Mouse (Mus musculus): Measurements from ENCODE around the gene Atp8b5. TPM values are rescaled to one million over a fixed set of nuclear protein-coding genes. Genes with fewer than 3 reads are reported as not detected.

Gene Atp8b5
- polyA plus RNA-seq, 1 experiment from 2014 or later = 0.59 TPM

DNA sequence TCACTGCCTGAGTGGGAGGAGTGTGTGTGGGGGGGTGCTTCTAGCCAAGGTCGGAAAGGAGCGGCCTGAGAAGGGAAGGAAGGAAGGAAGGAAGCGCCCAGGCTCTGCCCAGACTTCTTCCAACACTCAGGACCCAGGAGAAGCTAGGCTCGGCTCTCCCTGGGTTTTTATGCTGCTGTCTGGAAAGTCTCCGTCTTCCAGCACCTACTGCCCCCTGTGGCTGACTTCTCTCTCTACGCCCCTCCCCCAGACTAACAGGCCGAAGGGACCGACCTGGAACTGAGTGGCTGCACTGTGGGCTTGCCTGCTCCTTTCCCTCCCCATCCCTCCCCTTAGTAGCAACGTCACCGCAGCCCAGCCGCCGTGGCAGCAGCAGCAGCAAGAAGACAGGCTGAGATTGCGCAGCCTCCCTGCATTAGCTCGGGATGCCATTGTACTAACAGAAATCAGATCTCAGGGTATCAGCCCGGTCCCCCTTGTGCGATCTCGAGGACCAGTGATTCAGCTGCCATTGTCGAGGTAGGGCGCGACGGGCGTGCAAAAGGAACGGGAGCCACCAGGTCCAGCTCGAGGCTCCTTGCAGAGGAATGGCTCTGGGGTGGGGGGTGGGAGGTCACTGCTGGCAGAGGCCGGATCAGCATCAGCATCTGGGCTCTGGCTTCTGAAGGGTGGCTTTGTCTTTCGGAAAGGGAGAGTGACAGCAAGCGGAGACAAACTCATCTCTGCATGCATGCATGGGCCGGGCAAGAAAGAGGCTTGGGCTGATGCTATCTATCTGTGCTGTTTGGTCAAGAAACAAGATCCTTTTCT, 139.4 kb downstream of the Atp8b5 start:
- in situ Hi-C loops (cut with MboI; ENCODE audit: low pct_unique_long_range_greater_than_20kb) = no loop called here
- TF ChIP-seq CTCF (IDR thresholded peaks at IDR 0.05) = no peak
- ChIA-PET POLR2A (no interaction called here), CTCF (no interaction called here)
- H3K27me3 ChIP-seq = no peaks in the 10 kb centered on the region
- ATAC-seq (no peak), DNase-seq (ENCODE audit: low read depth, low spot score) (no peak)

DNA sequence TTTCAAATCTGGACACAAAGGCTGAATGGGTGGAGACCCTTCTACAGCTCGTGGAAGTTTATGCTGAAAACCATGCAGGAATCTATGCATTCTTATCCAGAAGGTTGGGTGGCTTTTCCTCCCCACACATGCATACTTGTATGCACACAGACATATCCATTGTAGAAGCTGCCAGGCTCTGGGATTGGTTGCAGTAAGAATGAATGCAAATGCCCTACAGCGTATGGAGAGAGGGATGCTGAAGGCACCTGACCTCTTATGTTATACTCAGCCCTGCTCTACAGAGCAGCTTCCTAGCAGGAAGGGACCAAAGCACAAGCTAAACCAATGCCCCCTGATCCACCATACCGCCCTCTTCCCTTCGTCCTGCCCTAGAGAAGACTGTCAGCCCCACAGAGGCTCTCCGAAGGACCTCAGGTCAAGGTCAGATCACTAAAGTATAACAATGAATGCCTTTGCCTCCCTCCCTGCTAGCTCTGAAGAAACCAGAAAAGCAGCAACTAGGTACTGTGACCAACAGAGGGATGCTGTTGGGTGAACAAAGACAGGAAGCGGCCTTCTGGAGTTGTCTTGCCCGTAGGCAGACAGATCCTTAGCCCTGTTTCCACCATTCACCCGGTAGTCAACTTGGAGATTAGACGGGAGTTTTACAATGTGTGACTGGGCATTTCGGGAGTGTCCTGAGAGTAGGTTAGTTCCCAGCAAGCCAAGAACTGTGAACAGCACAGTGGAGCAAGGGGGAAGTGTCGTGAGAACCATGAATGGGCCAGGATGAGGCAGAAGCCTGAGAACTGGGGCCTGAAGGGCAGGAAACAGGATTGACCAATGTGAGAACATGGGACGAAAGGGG, 140.3 kb downstream of the Atp8b5 start:
- in situ Hi-C loops (cut with MboI; ENCODE audit: low pct_unique_long_range_greater_than_20kb) = no loop called here
- ChIA-PET POLR2A (no interaction called here), CTCF (no interaction called here)
- ATAC-seq (no peak), DNase-seq (ENCODE audit: low read depth, low spot score) (no peak)
- TF ChIP-seq CTCF (IDR thresholded peaks at IDR 0.05) = no peak
- H3K27me3 ChIP-seq = no peaks in the 10 kb centered on the region

DNA sequence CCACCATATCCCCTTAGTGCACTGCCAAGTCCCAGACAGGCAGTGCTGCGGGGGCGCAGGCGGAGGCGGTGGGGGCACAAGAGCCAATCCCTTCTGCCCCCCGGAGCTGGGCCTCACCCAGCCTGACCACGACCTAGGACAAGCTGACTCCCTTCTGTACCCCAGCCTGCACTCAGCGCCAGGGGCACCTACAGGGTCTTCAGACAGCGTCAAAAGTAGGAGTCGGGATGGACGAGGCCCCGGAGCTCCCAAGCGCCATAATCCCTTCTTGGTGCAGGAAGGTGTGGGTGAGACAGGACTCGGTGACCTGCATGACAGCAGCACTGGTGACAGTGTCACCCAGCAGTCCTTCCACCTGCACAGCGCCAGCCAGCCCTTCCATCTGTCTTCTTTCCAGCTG, 147.8 kb downstream of the Atp8b5 start:
- POLR2A ChIA-PET = no interaction called here
- no peak for ATAC-seq

DNA sequence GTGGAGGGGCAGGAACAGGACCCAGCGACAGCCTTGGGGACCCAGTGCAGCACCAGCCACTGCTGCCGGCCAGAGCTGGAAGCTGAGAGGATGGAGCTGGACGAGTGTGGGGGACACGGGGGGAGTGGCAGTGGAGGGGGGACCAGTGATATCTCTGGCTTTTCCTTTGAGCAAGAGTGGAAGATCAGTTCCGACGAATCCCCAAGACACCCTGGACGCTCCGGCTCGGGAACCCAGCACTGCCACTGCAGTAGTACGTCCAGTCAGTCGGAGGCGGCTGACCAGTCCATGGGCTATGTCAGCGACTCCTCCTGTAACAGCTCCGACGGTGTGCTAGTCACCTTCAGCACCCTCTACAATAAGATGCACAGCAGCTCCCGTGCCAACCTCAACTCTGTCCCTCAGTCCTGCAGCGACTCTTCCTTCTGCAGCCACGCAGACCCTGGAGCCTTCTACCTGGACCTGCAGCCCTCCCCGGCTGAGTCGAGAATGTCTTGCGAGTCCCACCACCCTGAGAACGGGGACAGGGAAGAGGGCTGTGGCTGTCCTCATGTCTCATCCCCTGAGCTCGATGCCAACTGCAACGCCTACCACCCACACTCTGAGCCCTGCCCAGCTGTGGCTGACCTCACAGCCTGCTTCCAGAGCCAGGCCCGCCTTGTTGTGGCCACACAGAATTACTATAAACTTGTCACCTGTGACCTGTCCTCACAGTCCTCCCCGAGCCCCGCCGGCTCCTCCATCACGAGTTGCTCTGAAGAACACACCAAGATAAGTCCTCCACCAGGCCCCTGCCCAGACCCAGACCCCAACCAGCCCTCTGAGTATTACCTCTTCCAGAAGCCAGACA, 148.5 kb downstream of the Atp8b5 start:
- in situ Hi-C loops (cut with MboI; ENCODE audit: low pct_unique_long_range_greater_than_20kb) = loop anchor here (5.0 kb wide), 1 partner anchor 33 kb away; the partner anchor contains the start of gene Rusc2
- TF ChIP-seq CTCF (IDR thresholded peaks at IDR 0.05) = no peak
- H3K27me3 ChIP-seq = no peaks in the 10 kb centered on the region
- DNase-seq (ENCODE audit: low read depth, low spot score) = no peak
- CTCF ChIA-PET = no interaction called here
- POLR2A ChIA-PET = interaction anchor here (1.2 kb wide), 1 partner anchor 17 kb away, joined by 3 read pairs; no protein-coding TSS in a partner anchor
- ATAC-seq = no peak

More for the DNA sequence above, 147.8 kb downstream of the Atp8b5 start:
- in situ Hi-C loops (cut with MboI; ENCODE audit: low pct_unique_long_range_greater_than_20kb) = loop anchor here (5.0 kb wide), 1 partner anchor 32 kb away; the partner anchor contains the start of gene Rusc2
- CTCF ChIA-PET = interaction anchor here (0.6 to 1.0 kb wide), 2 partner anchors 13 to 18 kb away, joined by 3 to 5 read pairs; no protein-coding TSS in a partner anchor
- no peaks in the 10 kb centered on the region for H3K27me3 ChIP-seq
- no peak for DNase-seq (ENCODE audit: low read depth, low spot score)
- no peak for TF ChIP-seq CTCF (IDR thresholded peaks at IDR 0.05)

DNA sequence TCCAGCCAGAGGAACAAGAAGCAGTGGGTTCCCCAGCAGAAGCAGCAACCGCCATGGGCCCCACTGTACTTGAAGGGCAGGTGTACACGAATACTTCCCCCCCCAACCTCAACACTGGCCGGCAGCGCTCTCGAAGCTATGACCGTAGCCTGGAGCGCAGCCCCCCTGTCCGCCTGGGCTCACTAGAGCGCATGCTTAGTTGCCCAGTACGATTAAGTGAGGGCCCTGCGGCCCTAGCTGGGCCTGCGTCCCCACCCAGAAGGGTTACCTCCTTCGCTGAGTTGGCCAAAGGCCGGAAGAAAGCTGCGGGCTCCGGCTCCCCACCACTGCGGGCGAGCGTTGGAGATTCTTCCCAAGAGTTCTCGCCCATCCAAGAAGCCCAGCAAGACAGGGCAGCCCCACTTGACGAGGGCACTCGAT, 149.1 kb downstream of the Atp8b5 start:
- H3K27me3 ChIP-seq = no peaks in the 10 kb centered on the region
- no peak for ATAC-seq
- ChIA-PET POLR2A (interaction anchor here (1.2 kb wide), 1 partner anchor 17 kb away, joined by 3 read pairs; no protein-coding TSS in a partner anchor), CTCF (no interaction called here)
- in situ Hi-C loops (cut with MboI; ENCODE audit: low pct_unique_long_range_greater_than_20kb) = loop anchor here (5.0 kb wide), 1 partner anchor 34 kb away; the partner anchor contains the start of gene Rusc2
- no peak for DNase-seq (ENCODE audit: low read depth, low spot score)
- no peak for TF ChIP-seq CTCF (IDR thresholded peaks at IDR 0.05)

DNA sequence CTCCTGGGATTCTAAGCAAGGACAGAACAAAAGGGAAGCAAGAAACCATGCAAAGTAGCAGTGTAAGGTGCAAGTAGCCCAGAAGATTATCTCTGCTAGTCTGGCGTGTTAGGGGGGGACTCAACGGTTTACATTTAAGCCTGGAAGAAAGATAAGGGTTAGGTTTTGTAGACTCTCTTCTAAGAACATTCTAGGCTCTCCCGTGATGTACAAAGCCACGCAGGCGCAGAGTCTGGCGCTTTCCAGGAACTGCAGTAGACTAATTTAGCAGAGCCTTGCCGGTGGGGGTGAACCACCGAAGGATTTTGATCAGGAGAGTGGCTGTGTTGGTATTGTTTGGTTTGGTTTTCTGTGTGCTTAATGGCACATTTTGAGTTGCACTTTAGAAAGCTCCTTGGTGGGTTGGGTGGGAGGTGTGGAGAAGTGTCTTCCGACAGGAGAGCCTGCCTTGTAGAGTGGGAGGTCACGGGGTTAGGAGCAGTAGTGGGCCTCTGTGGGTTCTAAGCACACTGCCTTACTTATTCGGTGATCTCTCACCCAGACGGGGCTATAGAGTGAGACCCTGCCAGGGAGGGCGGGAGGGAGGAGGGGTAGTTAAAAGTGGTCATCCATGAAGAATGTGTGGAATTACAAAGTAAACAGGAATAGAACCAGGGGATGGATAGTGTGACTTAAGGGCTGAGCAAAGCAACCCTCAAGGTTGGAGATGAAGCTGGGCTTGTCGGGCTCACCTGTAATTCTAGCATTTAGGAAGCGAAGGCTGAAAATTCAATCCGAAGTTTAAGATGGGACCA, 150.5 kb downstream of the Atp8b5 start:
- ChIA-PET CTCF (no interaction called here), POLR2A (no interaction called here)
- in situ Hi-C loops (cut with MboI; ENCODE audit: low pct_unique_long_range_greater_than_20kb) = loop anchor here (5.0 kb wide), 1 partner anchor 35 kb away; the partner anchor contains the start of gene Rusc2
- DNase-seq (ENCODE audit: low read depth, low spot score) (no peak), ATAC-seq (peak; percentile 58)
- no peaks in the 10 kb centered on the region for H3K27me3 ChIP-seq
- TF ChIP-seq CTCF (IDR thresholded peaks at IDR 0.05) = no peak

DNA sequence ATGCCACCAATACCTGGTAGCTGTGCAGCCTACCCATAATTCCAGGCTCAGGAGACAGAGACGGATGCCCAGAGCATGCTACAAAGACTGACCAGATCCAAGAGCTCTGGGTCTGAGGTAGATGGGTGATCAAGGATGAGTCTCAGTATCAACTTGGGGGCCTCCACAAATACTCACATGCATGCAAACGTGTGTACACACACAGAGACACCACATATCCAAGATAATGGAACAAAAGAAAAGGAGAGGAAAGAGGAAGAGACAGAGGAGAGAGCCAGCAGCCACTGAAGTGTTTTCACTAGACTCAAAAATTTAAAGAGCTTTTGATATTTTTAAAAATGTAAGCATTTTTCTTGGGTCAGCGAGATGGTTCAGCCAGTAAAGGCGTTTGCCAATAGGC, 151.5 kb downstream of the Atp8b5 start:
- no peak for ATAC-seq
- ChIA-PET CTCF (no interaction called here), POLR2A (no interaction called here)
- H3K27me3 ChIP-seq = no peaks in the 10 kb centered on the region
- no peak for DNase-seq (ENCODE audit: low read depth, low spot score)
- in situ Hi-C loops (cut with MboI; ENCODE audit: low pct_unique_long_range_greater_than_20kb) = loop anchor here (5.0 kb wide), 1 partner anchor 36 kb away; the partner anchor contains the start of gene Rusc2
- no peak for TF ChIP-seq CTCF (IDR thresholded peaks at IDR 0.05)

DNA sequence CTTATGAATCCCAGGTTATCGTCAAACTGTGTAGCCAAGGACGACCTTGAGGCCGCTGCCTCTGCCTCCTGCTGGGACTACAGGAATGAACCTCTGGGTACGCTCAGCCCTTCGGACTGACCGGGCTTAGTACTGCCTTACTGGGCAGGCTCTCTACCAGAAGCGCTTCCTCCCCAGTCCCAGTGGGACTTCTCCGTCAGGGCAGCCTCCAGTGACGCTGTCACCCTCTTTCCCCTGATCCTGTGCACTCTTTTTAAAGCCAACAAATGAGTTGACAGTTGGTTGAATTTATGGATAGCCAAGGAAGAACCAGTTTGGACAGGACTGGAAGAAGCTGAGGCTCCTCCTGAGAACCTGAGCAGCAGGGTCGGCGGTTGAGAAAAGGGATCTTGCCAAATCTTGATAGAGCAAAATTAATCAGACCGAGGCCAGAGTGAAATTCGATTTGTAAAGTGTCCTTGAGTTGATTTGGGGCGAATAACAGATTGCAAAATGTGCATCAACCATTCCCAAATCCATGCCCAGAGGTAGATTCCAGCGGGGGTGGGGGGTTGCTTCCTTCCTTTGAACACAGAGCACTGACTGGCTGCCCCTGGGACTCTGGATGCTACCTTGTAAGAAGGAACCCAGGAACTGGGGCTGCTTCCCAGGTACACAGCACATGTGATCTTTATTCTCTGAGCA, 152.2 kb downstream of the Atp8b5 start:
- CTCF ChIA-PET = no interaction called here
- ATAC-seq (no peak), DNase-seq (ENCODE audit: low read depth, low spot score) (no peak)
- POLR2A ChIA-PET = no interaction called here
- in situ Hi-C loops (cut with MboI; ENCODE audit: low pct_unique_long_range_greater_than_20kb) = loop anchor here (5.0 kb wide), 1 partner anchor 37 kb away; the partner anchor contains the start of gene Rusc2
- no peak for TF ChIP-seq CTCF (IDR thresholded peaks at IDR 0.05)
- no peaks in the 10 kb centered on the region for H3K27me3 ChIP-seq
